Mouse (Mus musculus) kidney, postnatal 0 days (tissue): ENCODE measurements around the gene Clybl. TPM values are rescaled to one million over a fixed set of nuclear protein-coding genes. Genes with fewer than 3 reads are reported as not detected.
A peak's percentile ranks its signal among the peaks of the same experiment; 100 is the strongest.

Experiments used
- ATAC-seq: fragments of 200-750 bp; cut with Nextera tagmentation; replicated peaks from 2 replicates; pipeline ENCODE4 v1.8.0; 2017; ENCODE audit warnings: low read depth, moderate number of reproducible peaks, moderate TSS enrichment, moderate library complexity; ENCODE audit not compliant: low FRiP score
- DNase-seq: peaks from one replicate; pipeline ENCODE4 v3.0.0-alpha.2; 2016; ENCODE audit warnings: low spot score
- H3K27ac ChIP-seq: fragments of 300-500 bp; sonication (generic); 2 replicates; pipeline ENCODE4 v1.5.1; 2014; ENCODE audit warnings: mild to moderate bottlenecking
- H3K27me3 ChIP-seq: fragments of 300-500 bp; sonication (generic); 2 replicates; pipeline ENCODE4 v1.6.1; 2014; ENCODE audit warnings: low read length, mixed read lengths; ENCODE audit not compliant: insufficient read depth
- H3K36me3 ChIP-seq: fragments of 300-500 bp; sonication (generic); 2 replicates; pipeline ENCODE4 v1.6.1; 2014; ENCODE audit warnings: low read length, mixed read lengths; ENCODE audit not compliant: insufficient read depth
- H3K4me1 ChIP-seq: fragments of 300-500 bp; sonication (generic); replicated peaks from 2 replicates; pipeline ENCODE4 v1.6.1; 2014; ENCODE audit warnings: antibody characterized with exemption, low read length, mixed read lengths; ENCODE audit not compliant: insufficient read depth
- H3K4me2 ChIP-seq: fragments of 300-500 bp; sonication (generic); 2 replicates; pipeline ENCODE4 v1.6.1; 2014; ENCODE audit warnings: mild to moderate bottlenecking, low read length, moderate library complexity, mixed read lengths
- H3K4me3 ChIP-seq: fragments of 300-500 bp; sonication (generic); replicated peaks from 2 replicates; pipeline ENCODE4 v1.5.1; 2014; ENCODE audit warnings: low read depth, low read length
- H3K9ac ChIP-seq: fragments of 300-500 bp; sonication (generic); 2 replicates; pipeline ENCODE4 v1.6.1; 2014; ENCODE audit warnings: low read depth, low read length
- H3K9me3 ChIP-seq: fragments of 300-500 bp; sonication (generic); replicated peaks from 2 replicates; pipeline ENCODE4 v1.6.1; 2016; ENCODE audit warnings: low read length, inconsistent platforms, mixed read lengths
- CTCF ChIP-seq: IDR thresholded peaks from 2 replicates; pipeline ENCODE4 v1.5.1; 2016; ENCODE audit warnings: antibody characterized with exemption, low read depth, mild to moderate bottlenecking, moderate library complexity
- WGBS: fragments of 180-500 bp; shearing (Covaris S2); extraction: QIAGEN DNeasy Blood & Tissue Kit; methylation state at CpG from one replicate; pipeline ENCODE4 v1.1.7; 2014; 5-methylcytosine and 5-hydroxymethylcytosine counted together
- polyA plus RNA-seq: library from polyadenylated mRNA; unstranded; fragments of >200 nt; fragmentation: Nextera tagmentation; extraction: Ambion mirVana; gene quantifications from 2 replicates; pipeline ENCODE4 v1.2.1, GENCODE M21; 2015

The Clybl gene
- polyA plus RNA-seq, 1 experiment from 2014 or later, result 45.7 TPM

DNA sequence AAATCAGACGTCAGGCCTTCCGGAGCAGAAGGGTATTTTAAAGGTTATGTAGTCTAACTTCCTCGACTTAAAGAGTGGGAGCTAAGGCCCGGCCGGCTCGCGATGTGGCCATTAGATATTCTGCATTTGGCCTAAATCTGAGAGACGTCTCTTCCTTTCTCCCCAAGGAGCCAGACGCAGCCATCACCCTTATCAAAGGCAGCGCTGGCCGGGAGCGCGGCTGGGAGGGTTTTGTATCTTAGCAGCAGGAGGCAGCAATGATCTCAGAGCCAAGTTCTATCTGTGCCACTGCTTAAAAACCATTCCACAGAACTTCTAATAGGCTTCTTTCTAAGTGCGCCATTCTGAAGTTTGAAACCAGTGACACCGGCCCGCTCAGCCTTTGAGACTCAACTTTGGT, 2.2 kb upstream of the Clybl start:
- H3K9me3 ChIP-seq, result no peaks in the 10 kb centered on the region

DNA sequence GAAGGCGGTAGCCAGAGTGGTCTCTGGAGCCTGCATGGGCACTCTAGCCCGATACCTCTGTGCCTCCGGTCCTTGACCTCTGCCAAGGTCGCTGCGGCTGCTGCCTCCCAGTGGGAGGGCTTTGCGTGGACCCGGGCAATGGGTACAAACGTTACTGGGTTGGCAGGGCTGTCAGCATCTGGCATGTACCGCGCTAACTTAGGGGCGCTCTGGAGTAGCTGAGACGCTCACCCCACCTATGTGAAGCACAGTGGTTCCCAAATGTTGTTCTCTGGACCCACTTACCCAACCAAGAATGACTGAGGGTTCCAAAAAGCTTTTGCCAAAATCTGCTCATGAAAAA, 282 bp downstream of the Clybl start:
- 0 out of 2 replicates have a peak, but pooled peaks have one; percentile 12 for TF ChIP-seq CTCF
- ATAC-seq, result no peak
- Histone ChIP-seq H3K9me3 (no peaks in the 10 kb centered on the region), H3K9ac (peak overlapping the region; percentile 72), H3K4me3 (peak overlapping the region; percentile 70), H3K36me3 (no peaks in the 10 kb centered on the region), H3K4me1 (no peaks in the 10 kb centered on the region), H3K27ac (no peak overlapping the region), H3K4me2 (peak overlapping the region; percentile 71), H3K27me3 (no peaks in the 10 kb centered on the region)
- WGBS, result under 1% methylated on average over 12 of the region's 12 CpGs
- DNase-seq, result no peak

More for the DNA sequence above, 2.2 kb upstream of the Clybl start:
- ATAC-seq (no peak), DNase-seq (no peak)
- Histone ChIP-seq H3K27ac (no peak overlapping the region), H3K27me3 (no peaks in the 10 kb centered on the region), H3K4me1 (no peaks in the 10 kb centered on the region), H3K36me3 (no peaks in the 10 kb centered on the region), H3K4me2 (no peak overlapping the region), H3K9ac (no peak overlapping the region), H3K4me3 (no peak overlapping the region)
- TF ChIP-seq CTCF, result no peak
- WGBS, result 76% methylated on average over 16 of the region's 16 CpGs

DNA sequence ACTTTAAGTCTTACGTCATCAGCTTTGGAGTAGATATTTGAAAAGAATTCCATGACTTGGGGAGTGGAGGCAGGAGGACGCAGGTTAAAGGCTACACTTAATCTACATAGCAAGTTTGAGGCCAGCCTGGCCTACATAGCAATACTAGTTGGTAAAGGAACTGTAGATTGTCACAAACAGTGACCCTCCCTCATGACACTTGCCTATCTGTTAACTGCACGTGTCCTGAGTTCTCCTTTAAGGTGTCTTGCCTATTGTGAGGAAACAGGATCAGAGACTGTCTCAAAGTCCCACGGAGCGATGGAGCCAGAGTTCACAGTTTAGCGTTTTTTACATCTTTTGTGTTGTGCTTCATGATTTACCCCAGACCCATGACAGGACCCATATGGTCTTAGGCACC, 716 bp downstream of the Clybl start:
- H3K4me1 ChIP-seq, result no peaks in the 10 kb centered on the region
- no peaks in the 10 kb centered on the region for H3K9me3 ChIP-seq
- H3K27me3 ChIP-seq, result no peaks in the 10 kb centered on the region
- H3K4me2 ChIP-seq, result peak overlapping the region; percentile 71
- 71% methylated on average over 6 of the region's 6 CpGs for WGBS
- DNase-seq (no peak), ATAC-seq (no peak)
- H3K9ac ChIP-seq, result no peak overlapping the region
- H3K36me3 ChIP-seq, result no peaks in the 10 kb centered on the region
- H3K27ac ChIP-seq, result no peak overlapping the region
- no peak for TF ChIP-seq CTCF
- H3K4me3 ChIP-seq, result peak overlapping the region; percentile 70

DNA sequence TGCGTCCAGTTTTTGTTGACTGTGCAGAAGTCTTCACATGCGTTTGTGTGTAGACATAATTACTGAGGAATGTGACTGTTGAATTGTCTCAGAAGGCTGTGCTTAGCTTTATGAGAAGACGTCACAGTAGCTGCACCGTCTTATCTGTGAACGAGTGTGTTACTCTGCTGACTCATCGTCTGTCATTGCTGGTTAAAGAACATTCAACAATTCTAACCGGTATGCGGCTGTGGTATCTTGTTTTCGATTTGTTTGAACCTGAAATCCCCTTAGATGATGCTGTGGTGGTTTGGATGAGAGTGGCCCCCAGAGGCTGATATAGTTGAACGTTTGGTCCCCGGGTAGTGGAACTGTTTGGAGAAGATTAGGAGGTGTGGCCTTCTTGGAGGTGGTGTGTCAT, 2.5 kb downstream of the Clybl start:
- no peak overlapping the region for H3K9ac ChIP-seq
- no peak overlapping the region for H3K4me3 ChIP-seq
- 80% methylated on average over 11 of the region's 11 CpGs for WGBS
- H3K9me3 ChIP-seq, result no peaks in the 10 kb centered on the region
- no peak for TF ChIP-seq CTCF
- H3K4me2 ChIP-seq, result no peak overlapping the region
- DNase-seq (no peak), ATAC-seq (no peak)
- H3K27ac ChIP-seq, result no peak overlapping the region
- H3K4me1 ChIP-seq, result no peaks in the 10 kb centered on the region
- no peaks in the 10 kb centered on the region for H3K36me3 ChIP-seq
- H3K27me3 ChIP-seq, result no peaks in the 10 kb centered on the region

DNA sequence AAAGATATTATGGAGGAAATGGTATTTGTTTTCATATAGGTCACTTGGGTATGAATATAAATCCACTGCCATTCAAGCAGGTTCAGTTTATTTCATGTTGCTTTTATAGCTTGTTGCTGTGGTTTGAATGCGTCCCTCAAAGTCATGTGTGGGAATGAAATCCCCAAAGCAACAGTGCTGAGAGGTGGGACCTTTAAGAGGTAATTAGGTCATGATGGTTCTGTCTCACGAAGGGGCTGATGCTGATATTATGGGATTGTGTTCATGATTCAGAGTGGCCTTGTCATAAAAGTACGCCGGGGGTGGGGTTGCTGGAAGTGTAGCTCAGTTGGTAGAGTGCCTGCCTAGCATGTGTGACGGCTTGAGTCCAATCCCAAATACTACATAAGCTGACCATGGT, 6.7 kb downstream of the Clybl start:
- Histone ChIP-seq H3K27ac (no peak overlapping the region), H3K4me3 (no peak overlapping the region), H3K4me2 (no peak overlapping the region), H3K4me1 (no peaks in the 10 kb centered on the region), H3K36me3 (no peaks in the 10 kb centered on the region), H3K9ac (no peak overlapping the region), H3K9me3 (no peaks in the 10 kb centered on the region), H3K27me3 (no peaks in the 10 kb centered on the region)
- DNase-seq (no peak), ATAC-seq (no peak)
- TF ChIP-seq CTCF, result no peak
- 77% methylated on average over 5 of the region's 5 CpGs for WGBS

DNA sequence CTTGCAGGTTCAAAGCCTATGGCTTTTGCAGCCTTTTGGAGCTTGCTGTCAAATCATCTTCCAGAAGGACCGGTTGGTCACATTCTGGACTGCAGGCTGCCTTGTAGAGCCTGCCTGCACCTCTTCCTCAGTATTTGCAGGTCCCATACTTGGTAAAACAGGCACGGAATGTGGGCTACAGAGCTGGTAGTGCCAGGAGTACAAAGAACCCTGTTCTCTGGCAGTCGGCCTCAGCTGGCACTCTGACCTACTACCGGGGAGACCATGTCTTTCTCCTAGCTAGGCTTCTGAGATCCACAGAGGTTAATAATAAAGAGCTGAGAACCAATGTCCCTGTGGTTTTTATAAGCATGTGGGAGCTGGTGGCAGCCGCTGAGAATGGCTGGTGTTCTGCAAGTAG, 8.4 kb downstream of the Clybl start:
- H3K36me3 ChIP-seq, result no peaks in the 10 kb centered on the region
- no peak overlapping the region for H3K4me3 ChIP-seq
- 73% methylated on average over 5 of the region's 5 CpGs for WGBS
- DNase-seq (no peak), ATAC-seq (no peak)
- H3K9me3 ChIP-seq, result no peaks in the 10 kb centered on the region
- no peaks in the 10 kb centered on the region for H3K4me1 ChIP-seq
- no peak for TF ChIP-seq CTCF
- H3K27me3 ChIP-seq, result no peaks in the 10 kb centered on the region
- H3K27ac ChIP-seq, result no peak overlapping the region
- H3K4me2 ChIP-seq, result no peak overlapping the region
- no peak overlapping the region for H3K9ac ChIP-seq

DNA sequence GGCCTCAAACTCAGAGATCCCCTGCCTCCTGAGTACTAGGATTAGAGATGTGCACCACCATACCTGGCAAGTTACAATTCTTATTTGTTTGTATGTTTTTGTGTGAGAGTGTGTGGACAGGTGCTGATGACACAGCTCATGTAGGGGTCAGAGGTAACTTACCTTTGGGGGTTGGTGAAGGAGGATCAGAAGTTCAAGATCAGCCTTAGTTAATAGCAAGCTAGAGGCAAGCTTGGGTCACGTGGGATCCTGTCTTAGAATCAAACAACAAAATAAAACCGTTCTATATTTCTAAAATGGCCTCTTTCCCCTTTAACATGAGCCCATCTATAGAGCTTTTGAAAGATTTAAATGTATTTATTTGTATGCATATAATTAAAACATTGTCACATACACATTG, 9.0 kb downstream of the Clybl start:
- Histone ChIP-seq H3K9me3 (no peaks in the 10 kb centered on the region), H3K4me2 (no peak overlapping the region), H3K27ac (no peak overlapping the region), H3K36me3 (no peaks in the 10 kb centered on the region), H3K9ac (no peak overlapping the region), H3K4me3 (no peak overlapping the region), H3K27me3 (no peaks in the 10 kb centered on the region), H3K4me1 (no peaks in the 10 kb centered on the region)
- WGBS, result 27% methylated on average over 2 of the region's 2 CpGs
- DNase-seq (no peak), ATAC-seq (no peak)
- TF ChIP-seq CTCF, result no peak
